Mouse (Mus musculus): ENCODE data around the gene Ctso.
A peak's percentile ranks its signal among the peaks of the same experiment; 100 is the strongest.

The Ctso gene

DNA sequence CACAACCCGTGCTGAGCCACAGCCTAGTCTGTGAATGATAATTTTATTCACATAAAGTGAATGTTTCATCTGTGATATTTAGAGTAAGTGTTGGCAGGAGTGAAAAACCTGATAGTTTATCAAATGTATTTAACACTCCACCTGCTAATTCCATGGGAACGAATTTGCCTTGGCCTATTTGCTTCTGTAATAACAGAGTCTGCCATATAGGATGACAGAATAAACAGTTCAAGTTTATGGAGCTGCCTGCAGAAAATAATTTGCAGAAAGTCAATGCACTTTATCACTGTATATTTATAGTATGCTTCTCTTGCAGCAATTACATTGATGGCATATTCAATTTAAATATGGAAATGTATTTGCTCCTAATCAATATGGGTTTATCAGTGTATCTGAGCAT lies 19.4 kb downstream of the Ctso start:
- DNase-seq (ENCODE audit: low spot score): no peak

DNA sequence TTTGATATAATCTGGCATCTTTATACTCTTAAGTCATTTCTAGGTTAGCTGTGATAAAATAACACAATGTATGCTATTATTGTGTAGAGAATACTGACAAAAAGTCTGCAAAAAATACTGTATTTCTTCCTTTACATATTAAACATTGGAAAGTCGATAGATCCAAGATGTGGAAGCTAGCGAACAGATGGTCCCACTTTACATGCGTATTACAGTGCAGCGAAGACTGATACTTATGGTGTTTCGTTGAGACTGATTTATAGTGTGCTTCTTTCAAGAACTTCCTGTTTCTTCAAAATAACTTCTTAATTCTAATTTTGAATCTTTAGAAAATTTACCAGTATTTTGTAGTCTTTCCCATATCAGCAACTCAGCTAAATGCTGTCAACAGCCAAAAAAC lies 25.1 kb downstream of the Ctso start:
- DNase-seq (ENCODE audit: low spot score): no peak

DNA sequence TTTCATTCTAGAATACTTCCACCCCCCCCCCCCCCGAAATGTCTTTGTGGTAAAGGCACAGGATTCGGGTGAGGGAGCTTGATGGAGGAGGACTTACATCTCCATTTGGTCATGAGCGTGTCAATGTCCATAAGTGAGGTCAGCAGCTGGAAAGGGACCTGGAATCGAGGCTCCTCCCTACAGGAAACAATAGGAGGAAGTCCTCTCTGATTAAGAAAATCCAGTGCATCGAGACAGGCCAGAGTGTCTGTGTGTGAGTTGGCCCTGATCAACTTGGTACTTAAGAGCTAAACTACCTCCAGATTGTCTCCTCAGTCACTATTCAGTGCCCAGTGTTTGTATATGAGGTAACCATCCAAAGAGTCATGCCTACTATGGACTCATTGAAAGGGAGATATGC lies 28.9 kb downstream of the Ctso start:
- DNase-seq (ENCODE audit: low spot score): no peak

DNA sequence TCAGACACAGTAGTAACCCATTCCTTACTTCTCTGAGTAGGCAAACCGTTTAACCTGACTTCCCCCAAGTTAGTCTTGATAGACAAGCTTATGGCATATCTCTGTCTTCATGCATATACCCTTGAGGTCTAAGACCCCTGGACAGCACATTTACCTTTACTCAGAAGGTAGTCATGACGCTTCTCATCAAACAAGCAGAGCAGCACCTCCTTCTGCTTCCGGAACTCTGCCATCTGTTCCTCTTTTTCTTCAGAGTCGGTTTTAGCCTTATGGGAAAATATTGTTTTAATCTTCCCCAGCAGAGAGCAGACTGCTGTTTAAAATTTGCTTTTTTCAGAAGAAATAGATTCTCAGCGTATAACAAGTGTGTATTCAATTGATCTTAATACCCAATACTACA lies 31.4 kb downstream of the Ctso start:
- no peak for DNase-seq (ENCODE audit: low spot score)

DNA sequence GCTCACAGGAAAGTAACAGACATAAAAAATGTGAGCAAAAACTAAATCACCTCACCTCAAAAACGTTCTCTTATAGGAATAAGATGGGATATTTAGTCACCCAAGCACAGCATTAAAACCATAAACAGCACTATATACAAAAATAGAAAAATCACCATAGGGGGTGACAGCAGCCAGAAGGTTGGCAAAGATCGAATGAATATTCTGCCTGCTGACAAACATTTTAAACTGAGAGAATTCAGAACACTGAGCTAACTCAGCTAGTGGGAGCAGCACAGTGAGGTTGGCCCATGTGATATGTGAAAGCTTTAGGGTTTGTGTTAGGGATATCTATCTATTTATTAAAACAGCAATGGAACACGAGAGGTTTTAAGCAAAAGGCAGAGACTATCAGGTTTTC lies 32.2 kb downstream of the Ctso start:
- no peak for DNase-seq (ENCODE audit: low spot score)

DNA sequence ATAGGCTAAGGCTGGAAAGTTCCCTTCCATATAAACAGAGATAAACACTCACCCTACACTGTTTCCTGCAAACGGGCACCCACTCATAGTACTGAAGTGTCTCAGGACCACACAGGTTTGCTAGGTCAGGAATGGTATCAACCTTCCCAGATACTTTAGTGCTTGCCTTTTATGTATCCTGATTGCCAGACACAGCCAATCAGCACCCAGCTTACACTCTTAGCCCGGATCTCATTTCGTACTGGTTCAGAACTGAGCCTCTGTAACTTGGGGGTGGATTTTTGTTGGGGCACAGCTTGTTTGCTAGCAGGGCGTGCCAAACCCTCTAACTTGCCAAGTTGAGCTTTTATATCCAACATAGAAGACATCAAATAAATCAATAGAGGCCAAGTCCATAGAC lies 43.2 kb downstream of the Ctso start:
- no peak for DNase-seq (ENCODE audit: low spot score)

DNA sequence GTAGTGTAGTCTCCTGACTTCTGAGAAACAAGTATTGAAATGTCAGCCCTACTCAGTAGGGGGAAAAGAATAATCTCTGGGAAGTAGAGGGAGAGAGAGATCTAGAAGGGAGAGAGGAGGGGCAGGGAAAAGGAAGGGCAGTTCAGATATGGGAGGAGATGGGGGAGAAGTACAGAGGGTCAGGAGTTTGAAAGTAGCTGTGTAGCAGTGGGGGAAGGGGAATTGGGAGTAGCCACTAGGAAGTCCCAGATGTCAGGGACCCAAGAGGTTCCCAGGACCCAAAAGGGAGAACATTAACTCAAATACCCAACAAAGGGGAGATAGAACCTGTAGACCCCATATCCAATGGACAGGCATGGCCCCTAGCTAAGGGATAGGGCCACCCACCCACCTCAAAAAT lies 43.7 kb downstream of the Ctso start, which contains the start of gene Tdo2:
Gene Tdo2, minus strand, starts transcription at position 101 of the 400 bp plus-strand sequence.
- no peak for DNase-seq (ENCODE audit: low spot score)

DNA sequence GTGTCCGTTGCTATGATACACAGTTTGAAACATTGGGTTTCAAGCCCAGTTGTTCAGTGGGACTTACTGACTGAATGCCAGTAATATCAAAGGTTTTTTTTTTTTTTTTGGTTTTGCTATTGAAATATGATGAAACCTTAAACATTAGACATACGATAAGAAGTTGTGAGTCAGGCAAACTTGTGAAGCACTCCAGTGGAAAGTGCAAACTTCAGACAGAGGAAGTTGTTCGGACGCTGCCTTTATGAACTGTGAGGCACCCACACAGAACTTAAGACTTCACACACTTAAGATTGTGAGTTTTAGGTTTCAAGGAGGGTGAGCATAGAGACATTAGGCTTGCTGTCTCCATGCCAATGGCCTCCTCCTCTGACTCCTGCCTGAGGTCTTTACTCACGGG lies 49.2 kb downstream of the Ctso start:
- DNase-seq (ENCODE audit: low spot score): no peak

DNA sequence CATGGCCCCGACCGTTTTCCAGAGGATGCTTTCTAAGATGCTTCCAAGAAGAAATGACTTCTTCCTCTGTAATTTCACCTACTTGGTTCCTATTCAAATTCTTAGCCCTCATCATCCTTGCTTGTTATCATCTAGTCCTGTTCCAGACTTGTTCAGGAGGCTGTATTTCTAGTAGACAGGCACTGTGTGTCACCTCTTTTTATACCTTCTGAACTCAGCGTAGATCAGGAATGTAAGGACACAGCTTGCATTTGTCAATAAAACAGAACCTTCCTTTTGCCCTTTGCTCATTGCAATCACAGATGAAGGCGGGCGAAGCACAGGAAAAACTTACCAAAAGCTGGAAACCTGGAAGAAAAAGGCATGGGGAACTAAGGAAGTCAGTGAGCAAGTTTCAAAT lies 49.6 kb downstream of the Ctso start, which contains the start of gene Asic5:
Gene Asic5, plus strand, starts transcription at position 301 of the 400 bp plus-strand sequence.
- DNase-seq (ENCODE audit: low spot score): no peak

DNA sequence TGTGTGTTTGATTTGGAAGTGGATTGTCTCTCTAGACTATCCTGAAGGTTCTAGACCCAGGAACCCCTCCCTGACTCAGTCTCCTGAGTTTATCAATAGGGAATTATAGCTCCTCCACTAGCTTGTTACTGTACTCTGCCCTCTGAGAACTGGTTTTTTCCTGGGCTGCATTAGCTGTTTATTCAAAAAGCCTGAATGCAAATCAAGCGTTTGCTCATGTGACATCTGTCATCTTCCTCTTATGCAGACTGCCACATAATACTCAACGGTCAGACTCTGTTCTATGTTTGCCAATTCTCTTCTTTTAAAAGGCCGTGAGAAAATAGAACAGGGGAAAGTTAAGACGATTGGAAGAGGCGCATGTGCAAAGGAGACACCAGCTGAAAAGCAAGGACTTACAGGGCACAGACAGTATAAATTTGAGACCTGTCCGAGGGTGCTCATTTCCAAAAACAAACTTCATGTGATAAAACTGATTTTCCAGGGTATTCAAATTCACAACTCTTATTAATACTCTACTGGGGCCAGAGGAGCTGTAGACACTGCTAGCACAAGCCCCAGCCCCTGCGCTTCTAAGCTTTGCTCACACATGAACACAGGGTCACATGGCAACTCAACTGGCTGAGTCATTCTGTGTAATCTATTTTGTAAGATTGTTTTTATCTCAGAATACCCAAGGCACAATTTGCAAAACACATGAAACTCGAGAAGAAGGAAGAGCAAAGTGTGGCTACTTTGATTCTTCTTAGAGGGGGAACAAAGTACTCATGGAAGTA lies 50.9 kb downstream of the Ctso start:
- no peak for DNase-seq (ENCODE audit: low spot score)

DNA sequence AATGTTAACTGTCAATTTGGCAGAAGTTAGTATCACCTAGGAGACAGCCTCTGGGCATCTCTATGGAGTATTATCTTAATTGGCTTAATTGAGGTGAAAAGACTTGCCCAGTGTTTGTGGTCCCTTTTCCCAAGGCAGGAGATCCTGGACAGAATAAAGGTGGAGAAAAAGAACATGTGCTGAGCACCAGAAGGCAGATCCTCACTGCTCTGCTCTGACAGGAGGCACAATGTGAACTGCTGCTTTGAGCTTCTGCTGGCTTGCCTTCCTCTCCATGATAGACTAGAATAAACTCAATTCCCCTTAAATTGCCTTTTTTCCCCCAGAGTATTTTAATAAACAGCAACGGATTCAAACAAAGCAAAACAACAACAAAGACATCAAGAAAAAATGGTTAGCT lies 52.7 kb downstream of the Ctso start:
- DNase-seq (ENCODE audit: low spot score): no peak

DNA sequence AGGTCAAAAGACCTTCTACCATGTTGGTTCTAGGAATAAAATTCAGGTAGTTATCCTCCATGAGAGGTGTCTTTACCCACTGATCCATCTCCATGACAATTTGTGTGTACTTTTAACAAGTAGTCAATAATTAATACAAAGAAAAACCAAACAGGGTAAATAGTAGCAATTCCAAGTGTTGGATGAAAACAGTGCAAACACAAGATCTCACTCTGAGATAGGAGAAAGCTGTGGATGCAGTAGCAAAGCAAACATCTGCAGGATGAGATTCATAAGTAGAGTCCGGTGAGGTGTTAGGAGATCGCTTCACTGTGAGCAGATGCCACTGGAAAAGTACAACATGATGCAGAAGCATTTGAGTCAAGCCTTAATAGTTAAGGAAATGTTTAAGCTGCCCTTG lies 53.7 kb downstream of the Ctso start:
- no peak for DNase-seq (ENCODE audit: low spot score)

DNA sequence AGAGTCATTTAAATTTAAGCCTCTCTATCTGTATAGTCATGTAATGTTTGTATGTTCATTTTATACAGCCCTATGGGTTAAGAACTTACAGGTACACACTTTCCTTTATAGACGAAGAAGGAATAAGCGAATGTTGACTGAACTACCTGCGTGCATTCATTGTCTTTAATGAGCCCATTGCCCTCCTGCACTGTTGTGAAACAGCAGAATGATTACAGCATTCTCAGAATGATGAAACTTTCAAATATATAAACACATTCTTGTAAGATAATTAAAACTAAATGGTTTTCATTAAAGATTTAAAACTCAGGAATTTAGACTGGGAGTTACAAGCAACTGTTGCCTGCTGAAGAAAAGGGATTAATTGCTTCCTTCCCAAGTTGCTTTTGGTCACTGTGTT lies 55.2 kb downstream of the Ctso start:
- DNase-seq (ENCODE audit: low spot score): no peak

DNA sequence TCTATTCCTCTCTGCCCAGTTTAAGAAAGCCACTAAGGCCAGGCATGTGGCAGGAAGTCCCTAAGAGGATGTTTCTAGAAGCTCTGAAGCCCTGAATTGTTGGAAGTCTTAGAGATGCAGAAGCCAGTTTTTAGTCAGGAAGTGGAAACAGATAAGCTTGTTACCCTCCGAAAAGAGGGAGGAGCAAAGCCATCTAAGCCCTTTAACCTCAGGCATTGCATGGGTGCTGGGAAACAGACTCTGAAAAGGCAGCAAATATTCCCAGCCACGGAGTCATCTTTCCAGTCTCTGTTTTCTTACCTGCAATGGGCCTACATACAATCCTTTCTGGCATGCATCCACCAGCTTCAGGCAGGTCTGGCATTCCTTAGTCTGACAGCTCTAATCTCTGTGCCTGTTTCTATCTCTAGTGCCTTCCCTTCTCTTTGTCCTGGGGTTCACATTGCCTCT lies 57.3 kb downstream of the Ctso start:
- no peak for DNase-seq (ENCODE audit: low spot score)

DNA sequence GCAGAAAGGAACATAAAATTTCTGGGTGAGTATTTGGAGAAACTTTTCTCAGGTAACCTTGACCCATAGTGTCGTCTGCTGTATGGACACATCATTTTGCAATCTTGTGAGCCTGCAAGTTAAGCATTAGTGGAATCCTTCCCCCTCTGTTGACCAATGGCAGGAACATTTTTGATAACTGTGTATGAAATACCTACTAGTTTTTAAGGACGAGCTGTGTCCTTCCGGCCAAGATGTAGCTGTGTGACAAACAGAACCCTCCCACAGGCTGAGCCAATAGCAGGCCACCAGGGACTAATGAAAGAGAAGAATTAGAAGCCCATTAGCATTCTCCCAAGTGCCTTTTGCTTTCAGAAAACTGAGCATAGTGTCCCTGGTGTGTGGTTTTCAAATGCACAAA lies 58.1 kb downstream of the Ctso start:
- no peak for DNase-seq (ENCODE audit: low spot score)

DNA sequence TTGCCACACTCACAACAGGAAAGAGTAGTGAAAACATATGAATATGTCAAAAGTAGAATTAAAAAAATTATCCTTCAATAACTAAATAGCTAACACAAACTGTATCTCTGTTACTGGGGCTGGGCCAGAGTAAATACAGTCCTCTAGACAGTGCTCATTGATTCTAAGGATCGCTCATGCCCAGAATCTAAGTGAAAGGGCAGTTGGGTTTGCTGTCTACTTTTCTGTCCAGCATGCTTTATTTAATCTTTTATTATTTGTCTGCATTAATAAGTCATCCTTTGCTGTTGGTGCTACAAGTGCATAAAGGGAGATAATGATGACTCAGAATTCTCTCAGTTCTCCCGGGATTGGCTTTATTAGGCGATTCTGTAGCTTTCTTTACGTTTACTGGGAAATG lies 63.0 kb downstream of the Ctso start:
- no peak for DNase-seq (ENCODE audit: low spot score)

DNA sequence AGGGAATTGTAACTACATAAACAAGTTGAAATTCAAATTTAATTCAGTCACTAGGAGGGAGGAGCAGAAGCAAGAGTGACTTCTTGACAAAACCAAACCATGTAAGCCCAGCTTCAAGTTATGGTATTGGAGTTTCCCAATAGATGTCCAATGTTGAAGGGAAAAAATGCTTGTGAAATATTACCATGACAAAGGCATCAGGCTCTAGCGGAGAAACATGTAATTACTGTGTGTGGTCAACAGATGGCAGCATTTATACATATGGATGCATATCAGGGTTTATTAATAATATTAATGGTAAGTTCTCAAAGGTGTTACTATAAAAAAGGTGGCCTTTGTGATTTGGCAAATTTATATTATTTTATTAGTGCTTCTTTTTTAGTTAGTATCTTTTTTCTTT lies 63.6 kb downstream of the Ctso start:
- DNase-seq (ENCODE audit: low spot score): peak; percentile 27

Measured in left cerebral cortex, adult 11 months (tissue).